Mouse (Mus musculus): ENCODE results near the gene Ckap5. TPM values are rescaled to one million over a fixed set of nuclear protein-coding genes. Genes with fewer than 3 reads are reported as not detected.
A peak's percentile ranks its signal among the peaks of the same experiment; 100 is the strongest.

Ckap5 gene
- total and polyA plus RNA-seq, 2 experiments from 2014 or later, result 36.8 to 39.7 TPM

DNA sequence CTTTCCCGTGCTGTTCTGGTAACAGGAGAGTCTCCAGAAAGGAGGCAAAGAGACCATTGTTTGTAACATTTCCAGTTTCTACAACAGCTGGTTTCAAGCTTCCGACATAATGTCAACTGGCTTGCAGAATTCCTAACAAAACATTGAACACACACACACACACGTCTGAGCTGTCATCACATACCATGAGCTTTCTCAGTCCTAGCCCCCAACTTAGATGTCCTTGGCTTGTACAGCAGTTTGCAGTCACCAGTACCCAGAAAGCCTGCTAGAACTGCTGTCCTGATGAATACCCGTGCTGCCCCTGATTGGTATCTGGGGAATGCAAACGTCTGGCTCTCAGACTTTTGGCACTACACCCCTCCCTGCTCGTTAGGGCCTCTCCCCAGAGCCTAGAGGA lies 129.3 kb downstream of the Ckap5 start:
- 19% methylated on average over 6 of the region's 6 CpGs for WGBS
- Histone ChIP-seq H3K36me3 (replicated peaks; ENCODE audit: control insufficient read depth, insufficient read depth, low read length) (peaks cover 58% of the 10 kb centered on the region), H3K9ac (replicated peaks; ENCODE audit: low read depth, low read length) (no peak overlapping the region; the same call in 1 of the 2 replicates), H3K9me3 (replicated peaks; ENCODE audit: control insufficient read depth, low read length) (no peaks in the 10 kb centered on the region), H3K4me3 (ENCODE audit: low read depth, low read length) (no peak overlapping the region), H3K27me3 (ENCODE audit: control insufficient read depth, insufficient read depth, low read length) (no peaks in the 10 kb centered on the region), H3K4me2 (ENCODE audit: low read depth, low read length) (no peak overlapping the region; the same call in 1 of the 2 replicates), H3K4me1 (ENCODE audit: control insufficient read depth, insufficient read depth) (peaks cover 50% of the 10 kb centered on the region), H3K27ac (ENCODE audit: low read depth) (peak overlapping the region; percentile 77)
- no peak for TF ChIP-seq CTCF (IDR thresholded peaks at IDR 0.05; ENCODE audit: low read depth)
- no peak for TF ChIP-seq EP300 (IDR thresholded peaks at IDR 0.05; ENCODE audit: low read depth)
- DNase-seq (ENCODE audit: low spot score), result peak; percentile 70
- ATAC-seq (ENCODE audit: insufficient read depth, low read depth), result peak; percentile 83

- no peak for DNase-seq (ENCODE audit: low spot score)
- Histone ChIP-seq H3K27me3 (ENCODE audit: control insufficient read depth, insufficient read depth, low read length) (no peaks in the 10 kb centered on the region), H3K36me3 (replicated peaks; ENCODE audit: control insufficient read depth, insufficient read depth, low read length) (peaks cover 67% of the 10 kb centered on the region), H3K4me1 (ENCODE audit: control insufficient read depth, insufficient read depth) (peaks cover 41% of the 10 kb centered on the region), H3K27ac (ENCODE audit: low read depth) (peak overlapping the region; percentile 77), H3K9ac (replicated peaks; ENCODE audit: low read depth, low read length) (no peak overlapping the region), H3K9me3 (replicated peaks; ENCODE audit: control insufficient read depth, low read length) (no peaks in the 10 kb centered on the region), H3K4me3 (ENCODE audit: low read depth, low read length) (no peak overlapping the region), H3K4me2 (ENCODE audit: low read depth, low read length) (no peak overlapping the region)
- 48% methylated on average over 8 of the region's 8 CpGs for WGBS
- no peak for ATAC-seq (ENCODE audit: insufficient read depth, low read depth)
- TF ChIP-seq EP300 (IDR thresholded peaks at IDR 0.05; ENCODE audit: low read depth) (no peak), CTCF (IDR thresholded peaks at IDR 0.05; ENCODE audit: low read depth) (no peak)
Measured at GRCm38 (mm10) chr2:91656774-91657173, 130.2 kb downstream of the Ckap5 start.

DNA sequence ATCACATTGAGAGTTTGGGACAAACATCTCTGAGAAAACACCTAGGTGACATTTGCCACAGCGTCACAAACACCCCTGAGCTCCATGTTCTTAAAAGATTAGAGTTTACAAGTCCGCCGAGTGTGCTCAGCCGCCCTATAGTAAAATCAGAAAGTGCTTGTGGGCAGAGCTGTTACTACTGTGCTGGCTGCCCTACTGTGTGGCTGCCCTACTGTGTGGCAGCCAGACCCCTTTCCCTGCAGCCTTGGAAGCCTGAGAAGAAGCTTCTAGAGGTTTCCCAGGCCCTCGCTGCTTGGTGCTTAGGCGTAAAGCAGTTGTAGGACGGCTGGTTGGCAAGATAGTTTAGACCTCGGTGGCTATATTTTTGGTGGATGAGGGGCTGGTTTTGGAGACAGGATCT lies 133.1 kb downstream of the Ckap5 start:
- Histone ChIP-seq H3K27ac (ENCODE audit: low read depth) (no peak overlapping the region), H3K9me3 (replicated peaks; ENCODE audit: control insufficient read depth, low read length) (no peaks in the 10 kb centered on the region), H3K27me3 (ENCODE audit: control insufficient read depth, insufficient read depth, low read length) (no peaks in the 10 kb centered on the region), H3K4me2 (ENCODE audit: low read depth, low read length) (no peak overlapping the region), H3K4me3 (ENCODE audit: low read depth, low read length) (no peak overlapping the region), H3K4me1 (ENCODE audit: control insufficient read depth, insufficient read depth) (peaks cover 22% of the 10 kb centered on the region), H3K9ac (replicated peaks; ENCODE audit: low read depth, low read length) (no peak overlapping the region), H3K36me3 (replicated peaks; ENCODE audit: control insufficient read depth, insufficient read depth, low read length) (peaks cover 88% of the 10 kb centered on the region)
- WGBS, result 93% methylated on average over 8 of the region's 8 CpGs
- no peak for DNase-seq (ENCODE audit: low spot score)
- no peak for ATAC-seq (ENCODE audit: insufficient read depth, low read depth)
- TF ChIP-seq EP300 (IDR thresholded peaks at IDR 0.05; ENCODE audit: low read depth) (no peak), CTCF (IDR thresholded peaks at IDR 0.05; ENCODE audit: low read depth) (no peak)

DNA sequence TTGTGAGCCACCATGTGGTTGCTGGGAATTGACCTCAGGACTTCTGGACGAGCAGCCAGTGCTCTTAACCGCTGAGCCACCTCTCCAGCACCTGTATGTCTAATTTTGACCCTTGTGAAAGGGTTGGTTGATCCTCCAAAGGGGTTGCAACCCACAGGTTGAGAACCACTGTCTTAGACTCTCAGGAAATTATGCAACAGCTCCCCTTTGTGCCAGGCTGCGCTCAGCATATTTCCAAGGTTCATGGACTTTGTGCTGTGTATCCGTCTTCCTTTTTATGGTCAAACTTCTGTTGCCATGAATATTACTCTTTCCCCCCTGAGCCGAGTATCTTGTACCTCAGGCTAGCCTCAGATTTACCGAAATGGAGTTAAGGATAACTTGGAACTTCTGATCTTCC lies 134.4 kb downstream of the Ckap5 start:
- TF ChIP-seq EP300 (IDR thresholded peaks at IDR 0.05; ENCODE audit: low read depth), result no peak
- no peak for TF ChIP-seq CTCF (IDR thresholded peaks at IDR 0.05; ENCODE audit: low read depth)
- WGBS, result 90% methylated on average over 6 of the region's 6 CpGs
- DNase-seq (ENCODE audit: low spot score) (no peak), ATAC-seq (ENCODE audit: insufficient read depth, low read depth) (no peak)
- peaks cover 10% of the 10 kb centered on the region for H3K4me1 ChIP-seq (ENCODE audit: control insufficient read depth, insufficient read depth)
- no peaks in the 10 kb centered on the region for H3K9me3 ChIP-seq (replicated peaks; ENCODE audit: control insufficient read depth, low read length)
- H3K4me2 ChIP-seq (ENCODE audit: low read depth, low read length), result no peak overlapping the region
- H3K9ac ChIP-seq (replicated peaks; ENCODE audit: low read depth, low read length), result no peak overlapping the region
- no peak overlapping the region for H3K27ac ChIP-seq (ENCODE audit: low read depth)
- peaks cover 78% of the 10 kb centered on the region for H3K36me3 ChIP-seq (replicated peaks; ENCODE audit: control insufficient read depth, insufficient read depth, low read length)
- no peaks in the 10 kb centered on the region for H3K27me3 ChIP-seq (ENCODE audit: control insufficient read depth, insufficient read depth, low read length)
- H3K4me3 ChIP-seq (ENCODE audit: low read depth, low read length), result no peak overlapping the region

GRCm38 (mm10) chr2:91664780-91665179 lies 138.2 kb downstream of the Ckap5 start:
- no peaks in the 10 kb centered on the region for H3K27me3 ChIP-seq (ENCODE audit: control insufficient read depth, insufficient read depth, low read length)
- H3K4me1 ChIP-seq (ENCODE audit: control insufficient read depth, insufficient read depth), result no peaks in the 10 kb centered on the region
- DNase-seq (ENCODE audit: low spot score) (no peak), ATAC-seq (ENCODE audit: insufficient read depth, low read depth) (no peak)
- no peak overlapping the region for H3K4me2 ChIP-seq (ENCODE audit: low read depth, low read length)
- H3K4me3 ChIP-seq (ENCODE audit: low read depth, low read length), result no peak overlapping the region
- TF ChIP-seq EP300 (IDR thresholded peaks at IDR 0.05; ENCODE audit: low read depth) (no peak), CTCF (IDR thresholded peaks at IDR 0.05; ENCODE audit: low read depth) (no peak)
- H3K36me3 ChIP-seq (replicated peaks; ENCODE audit: control insufficient read depth, insufficient read depth, low read length), result peaks cover 71% of the 10 kb centered on the region
- H3K9ac ChIP-seq (replicated peaks; ENCODE audit: low read depth, low read length), result no peak overlapping the region
- H3K27ac ChIP-seq (ENCODE audit: low read depth), result no peak overlapping the region
- H3K9me3 ChIP-seq (replicated peaks; ENCODE audit: control insufficient read depth, low read length), result no peaks in the 10 kb centered on the region

DNA sequence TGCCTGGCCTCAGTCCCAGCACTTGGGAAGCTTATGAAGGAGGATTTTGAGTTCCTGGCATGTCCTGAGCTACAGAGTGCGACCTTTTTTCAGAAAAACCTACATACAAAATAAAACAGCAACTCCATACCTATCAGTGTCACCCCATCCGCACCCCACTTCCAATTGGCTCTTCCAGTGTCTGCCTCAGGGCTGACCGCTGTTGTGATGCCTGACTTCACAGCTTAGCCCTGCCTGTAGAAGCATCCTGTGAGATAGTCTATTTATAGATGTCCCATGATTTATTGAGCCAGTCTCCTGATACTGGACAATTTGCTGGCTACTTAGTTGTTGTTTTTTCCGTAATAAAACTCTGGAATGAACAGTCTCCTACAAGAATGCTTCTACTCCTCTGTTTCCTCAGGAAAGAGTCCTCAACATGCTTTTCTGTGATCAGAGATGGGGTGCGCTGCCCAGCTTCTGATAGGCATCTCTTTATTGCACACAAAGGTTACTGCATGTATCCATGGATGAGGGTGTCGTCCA lies 139.9 kb downstream of the Ckap5 start:
- Histone ChIP-seq H3K9ac (replicated peaks; ENCODE audit: low read depth, low read length) (no peak overlapping the region), H3K9me3 (replicated peaks; ENCODE audit: control insufficient read depth, low read length) (no peaks in the 10 kb centered on the region), H3K36me3 (replicated peaks; ENCODE audit: control insufficient read depth, insufficient read depth, low read length) (peaks cover 74% of the 10 kb centered on the region), H3K4me3 (ENCODE audit: low read depth, low read length) (no peak overlapping the region), H3K27ac (ENCODE audit: low read depth) (peak overlapping the region; percentile 5; the same call in 1 of the 2 replicates), H3K4me1 (ENCODE audit: control insufficient read depth, insufficient read depth) (no peaks in the 10 kb centered on the region), H3K4me2 (ENCODE audit: low read depth, low read length) (no peak overlapping the region), H3K27me3 (ENCODE audit: control insufficient read depth, insufficient read depth, low read length) (no peaks in the 10 kb centered on the region)
- TF ChIP-seq EP300 (IDR thresholded peaks at IDR 0.05; ENCODE audit: low read depth) (no peak), CTCF (IDR thresholded peaks at IDR 0.05; ENCODE audit: low read depth) (no peak)
- no peak for ATAC-seq (ENCODE audit: insufficient read depth, low read depth)
- WGBS, result 66% methylated on average over 6 of the region's 6 CpGs
- DNase-seq (ENCODE audit: low spot score), result no peak

All from heart, postnatal 0 days (tissue).